In genomic region chr3:51510903-51511302, GRCm38 (mm10) we compare ENCODE assay signal across 8 mouse cellular contexts. TPM values are rescaled to one million over a fixed set of nuclear protein-coding genes. Genes with fewer than 3 reads are reported as not detected.
DNase-seq lines count a peak whose midpoint lies in the region; ATAC-seq and TF ChIP-seq lines count a peak whose summit lies in the region.

No protein-coding gene starts in this region.

- H3K9ac ChIP-seq in forebrain, postnatal 0 days, result no peak overlapping the region

- peak; percentile 57 for DNase-seq in Muller cell, postnatal 12 days (ENCODE audit: inconsistent ontology term)
- peak; percentile 77 for DNase-seq in cerebellum, adult 11-12 months
- DNase-seq in forebrain, postnatal 0 days, result peak; percentile 81
- peak; percentile 77 for DNase-seq in layer of hippocampus, adult 9-11 months
- DNase-seq in lung, postnatal 14 days, result peak; percentile 87
- peak; percentile 70 to 84 for DNase-seq in right cerebral cortex, postnatal 10 days (ENCODE audit: low spot score in 2 of 2)
- peak; percentile 70 to 81 for DNase-seq in urinary bladder, postnatal 36 days (ENCODE audit: low spot score in 2 of 2)

- no peaks in the 10 kb centered on the region for H3K27me3 ChIP-seq in forebrain, postnatal 0 days (ENCODE audit: insufficient read depth, low read length)

- no peaks in the 10 kb centered on the region for H3K9me3 ChIP-seq in forebrain, postnatal 0 days (ENCODE audit: low read length)

- H3K4me1 ChIP-seq in forebrain, postnatal 0 days (ENCODE audit: insufficient read depth), result no peaks in the 10 kb centered on the region

- ATAC-seq in forebrain, postnatal 0 days, result peak; percentile 53
- ATAC-seq in hematopoietic stem cell, adult 5-6 weeks (replicated peaks in 1 of 2; ENCODE audit: insufficient read depth in 1 of 2, low FRiP score in 2 of 2, low TSS enrichment in 1 of 2, low read depth in 1 of 2, poor library complexity in 2 of 2, severe bottlenecking in 2 of 2), result peak; percentile 67 to 79; a peak in 3 of 4 replicates

- no peak overlapping the region for H3K27ac ChIP-seq in forebrain, postnatal 0 days (ENCODE audit: low read depth, low read length)

- WGBS in forebrain, postnatal 0 days, result 32% methylated on average over 8 of the region's 8 CpGs

- H3K36me3 ChIP-seq in forebrain, postnatal 0 days (ENCODE audit: insufficient read depth), result no peaks in the 10 kb centered on the region

- H3K4me2 ChIP-seq in forebrain, postnatal 0 days (ENCODE audit: low read depth), result no peak overlapping the region

- TF ChIP-seq CTCF in forebrain, postnatal 0 days (IDR thresholded peaks at IDR 0.05; ENCODE audit: low read depth), result peak; percentile 77

- H3K4me3 ChIP-seq in forebrain, postnatal 0 days (ENCODE audit: low read depth, low read length), result no peak overlapping the region

RNA-seq across cellular contexts. Expression of gene Rab33b, which starts 27.2 kb away (rescaled TPM):
- 41.0 and 47.9 TPM in 2 replicates for total RNA-seq in forebrain, postnatal 0 days (2014; rRNA removed)
- polyA plus RNA-seq in forebrain, postnatal 0 days (2015; fragmentation: Nextera tagmentation; extraction: Ambion mirVana), result 31.3 and 32.8 TPM in 2 replicates
- total RNA-seq in hematopoietic stem cell, adult 5-6 weeks (2017), result 19.1 and 20.3 TPM in 2 replicates

RNA-seq across cellular contexts. Expression of gene Setd7, which starts 49.8 kb away (rescaled TPM):
- 15.2 and 22.8 TPM in 2 replicates for total RNA-seq in forebrain, postnatal 0 days (2014; rRNA removed)
- 0.92 and 2.1 TPM in 2 replicates for polyA plus RNA-seq in forebrain, postnatal 0 days (2015; fragmentation: Nextera tagmentation; extraction: Ambion mirVana)
- 47.3 and 47.4 TPM in 2 replicates for total RNA-seq in hematopoietic stem cell, adult 5-6 weeks (2017)
